Mouse (Mus musculus) gastrocnemius, postnatal 4 days (tissue): ENCODE data around the gene Igsf3. TPM values are rescaled to one million over a fixed set of nuclear protein-coding genes. Genes with fewer than 3 reads are reported as not detected.
"Not testable (repeated sequence)": the region's sequence is repeated elsewhere in the genome, so short reads cannot be mapped to it uniquely, and the experiment has no call there.

Experiments
- DNase-seq, 2 experiments: peaks; one replicate each; pipeline ENCODE4 v3.0.0; 2021 to 2022; ENCODE audit warnings: low spot score in 2 of 2, mixed read lengths in 2 of 2
- total RNA-seq, 2 experiments: library from RNA; stranded (reverse); gene quantifications; 2 replicates each; pipeline ENCODE4 v1.2.3; 2021

The Igsf3 gene
- total RNA-seq, 2 experiments from 2014 or later, result 38.3 to 38.8 TPM

- DNase-seq, result no peak
These were observed 24.6 kb downstream of the Igsf3 start for GRCm38 (mm10) chr3:101401501-101401900.

DNA sequence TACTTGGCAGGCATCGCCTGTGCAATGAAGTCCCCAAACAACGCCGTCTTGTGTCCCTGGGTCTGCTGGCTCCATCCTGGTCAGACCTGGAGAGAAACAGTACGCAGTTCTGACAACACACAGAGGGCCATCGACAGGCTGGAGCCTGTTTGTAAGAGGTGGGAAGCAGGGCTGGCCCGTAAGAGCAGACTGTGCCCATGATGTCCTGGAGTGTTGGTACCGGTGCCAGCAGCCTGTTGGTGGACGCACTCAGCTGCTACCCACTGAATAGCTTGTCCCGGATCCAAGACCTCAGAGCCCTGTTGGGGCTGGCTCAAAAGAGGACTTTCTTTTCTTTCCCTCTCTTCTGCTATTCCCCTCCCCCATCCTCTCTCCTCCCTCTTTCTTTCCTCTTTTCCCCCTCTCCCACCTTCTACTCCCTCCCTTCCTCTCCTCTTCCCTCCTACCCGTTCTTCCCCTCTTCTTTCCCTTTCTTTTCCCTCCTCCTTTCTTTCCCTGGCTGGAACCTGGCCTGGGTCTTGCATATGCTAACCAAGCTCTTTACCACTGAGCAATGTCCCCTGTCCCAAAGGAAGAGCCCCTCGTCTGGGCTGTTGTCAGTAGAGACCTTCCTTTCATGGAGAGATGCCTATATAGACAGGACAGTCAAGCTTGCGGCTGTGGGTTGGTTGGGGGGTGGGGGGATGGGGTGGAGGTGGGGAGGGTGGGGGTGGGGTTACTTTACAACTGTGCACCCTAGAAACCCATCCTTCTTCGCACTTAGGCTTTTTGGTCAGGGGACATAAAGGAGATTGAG lies 27.9 kb downstream of the Igsf3 start:
- peak in 1 of 2 experiments; percentile 33 for DNase-seq

GRCm38 (mm10) chr3:101405495-101405894 lies 28.6 kb downstream of the Igsf3 start:
- DNase-seq, result peak in 1 of 2 experiments; percentile 47

- DNase-seq, result no peak
These were observed 29.2 kb downstream of the Igsf3 start for GRCm38 (mm10) chr3:101406097-101406496.

- no peak for DNase-seq
These were observed 30.7 kb downstream of the Igsf3 start for GRCm38 (mm10) chr3:101407568-101407967.

GRCm38 (mm10) chr3:101408953-101409750 lies 32.3 kb downstream of the Igsf3 start:
- DNase-seq, result no peak

DNA sequence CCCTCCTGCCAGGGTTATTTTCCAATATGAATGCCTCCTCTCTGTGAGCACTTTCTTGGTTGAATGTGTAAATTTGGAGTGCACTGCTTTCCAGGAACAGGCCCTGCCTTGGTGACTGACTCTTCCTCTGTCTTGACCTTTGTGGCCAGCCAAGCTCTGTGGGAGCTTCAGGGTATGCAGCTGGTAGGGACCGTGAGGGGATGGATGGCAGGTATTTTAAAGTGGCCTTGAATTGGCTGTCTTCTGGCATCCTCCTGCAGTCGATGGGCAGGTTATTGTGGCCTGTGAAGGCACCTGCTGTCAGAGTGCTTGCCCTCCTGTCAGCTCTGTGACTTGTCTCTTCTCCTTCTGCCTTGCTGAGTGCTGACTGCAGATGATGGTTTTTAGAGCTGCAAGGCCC lies 33.3 kb downstream of the Igsf3 start:
- DNase-seq, result no peak

DNA sequence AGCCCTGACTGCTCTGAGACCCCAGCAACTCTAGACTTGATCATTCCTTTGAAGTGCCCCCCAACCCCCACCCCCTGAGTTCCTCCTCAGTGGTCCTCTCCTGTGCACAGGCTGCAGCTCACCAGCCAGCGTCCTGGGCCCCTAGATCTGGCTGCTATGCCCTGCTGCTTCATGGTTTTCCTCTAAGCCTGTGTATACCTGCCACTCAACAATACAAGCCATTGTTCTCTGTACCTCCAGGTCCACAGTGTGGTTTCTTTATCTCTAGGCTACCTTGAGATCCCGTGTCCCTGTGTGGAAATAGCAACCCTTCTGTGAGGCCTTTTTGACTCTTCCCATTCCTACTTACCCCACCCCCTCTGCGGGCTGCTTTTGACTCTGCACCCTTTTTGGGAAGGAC lies 33.9 kb downstream of the Igsf3 start:
- DNase-seq, result no peak

GRCm38 (mm10) chr3:101411626-101412025 lies 34.7 kb downstream of the Igsf3 start:
- DNase-seq, result no peak

DNA sequence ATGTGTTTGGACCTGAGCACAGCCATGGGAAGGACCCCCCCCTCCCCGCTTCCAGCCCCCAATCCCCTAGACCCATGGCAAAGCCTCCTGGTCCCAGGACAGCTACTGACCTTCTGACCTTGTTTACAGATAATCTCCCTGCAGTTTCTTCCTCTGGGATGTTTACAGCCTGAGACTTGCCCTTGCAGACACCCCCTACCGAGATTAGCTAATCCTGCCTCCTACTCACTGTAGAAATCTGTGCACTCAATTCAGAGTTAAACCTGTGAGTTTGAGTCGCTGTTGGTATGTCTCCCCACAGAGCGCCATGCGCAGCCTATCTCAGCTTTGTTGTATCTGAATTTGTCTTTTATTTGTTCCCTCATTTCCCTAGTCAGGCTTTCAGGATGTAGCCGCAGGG lies 35.2 kb downstream of the Igsf3 start:
- no peak for DNase-seq

- DNase-seq, result not testable (repeated sequence)
These were observed 36.1 kb downstream of the Igsf3 start for GRCm38 (mm10) chr3:101413013-101413412.

DNA sequence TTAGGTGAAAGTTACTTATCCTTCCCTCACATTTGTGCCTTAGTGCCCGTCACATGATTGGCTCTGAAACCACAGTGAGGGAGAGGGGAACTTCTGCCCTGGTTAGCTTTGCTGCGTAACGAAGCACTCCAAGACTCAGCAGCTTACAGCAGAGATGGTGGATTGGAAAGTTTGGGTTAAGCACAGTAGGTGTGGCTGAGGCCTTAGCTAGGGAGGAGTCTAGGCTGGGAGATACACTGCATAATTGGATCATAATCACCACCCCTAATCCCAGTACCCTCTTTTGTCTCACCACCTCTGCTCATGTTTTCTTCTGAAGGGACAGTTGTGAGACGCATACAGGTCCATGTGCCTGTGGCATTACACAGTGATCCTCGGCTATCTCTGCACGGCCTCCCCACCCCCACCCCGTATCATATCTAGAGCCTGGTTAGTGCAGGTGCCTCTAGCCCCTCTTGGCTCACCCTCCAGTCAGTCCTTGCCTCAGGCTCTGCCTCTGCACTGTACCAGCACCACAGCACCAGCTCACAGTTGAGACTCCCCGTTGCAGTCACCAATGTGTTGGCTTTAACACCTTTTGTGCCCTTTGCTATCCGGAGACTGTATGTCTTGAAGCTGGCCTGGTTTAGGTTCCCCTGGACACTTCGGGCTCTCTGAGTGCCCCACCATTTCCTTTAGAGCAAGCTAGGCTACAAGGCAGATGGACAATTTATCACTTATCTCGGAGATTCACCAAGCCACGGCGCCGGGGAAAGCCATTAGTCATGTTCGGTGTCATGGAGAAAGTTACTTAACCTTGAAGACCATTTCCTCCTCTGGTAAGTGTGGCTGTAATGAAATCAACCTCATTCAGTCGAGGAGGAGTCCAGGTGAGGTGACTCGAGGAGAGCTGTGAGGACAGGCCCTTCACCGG lies 42.1 kb downstream of the Igsf3 start:
- DNase-seq, result no peak

GRCm38 (mm10) chr3:101419653-101419994 lies 42.7 kb downstream of the Igsf3 start:
- DNase-seq, result no peak

DNA sequence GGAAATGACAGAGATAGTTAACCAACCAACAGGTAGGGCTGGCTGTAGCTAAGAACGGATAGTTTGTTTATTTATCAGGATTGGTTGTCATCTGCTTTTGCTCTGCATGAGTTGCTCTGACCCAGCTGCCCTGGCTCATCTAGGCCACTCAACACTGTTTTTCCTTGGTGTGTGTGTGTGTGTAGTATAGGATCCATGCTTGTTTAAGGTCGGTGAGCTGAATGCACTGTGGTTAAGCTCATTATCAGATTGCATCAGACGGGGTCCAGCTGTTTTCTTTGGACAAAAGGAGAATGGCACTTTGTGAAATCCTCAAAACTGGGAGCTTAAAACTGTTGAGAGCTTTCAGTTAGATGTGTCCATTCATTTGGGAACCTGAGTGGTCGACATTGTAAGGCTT lies 46.3 kb downstream of the Igsf3 start:
- DNase-seq, result no peak

GRCm38 (mm10) chr3:101424295-101424885 lies 47.5 kb downstream of the Igsf3 start:
- no peak for DNase-seq

GRCm38 (mm10) chr3:101429982-101430754 lies 53.3 kb downstream of the Igsf3 start:
- DNase-seq, result no peak

- DNase-seq, result no peak
These were observed 53.9 kb downstream of the Igsf3 start for GRCm38 (mm10) chr3:101430755-101431115.

GRCm38 (mm10) chr3:101435672-101436071 lies 58.8 kb downstream of the Igsf3 start:
- no peak for DNase-seq

DNA sequence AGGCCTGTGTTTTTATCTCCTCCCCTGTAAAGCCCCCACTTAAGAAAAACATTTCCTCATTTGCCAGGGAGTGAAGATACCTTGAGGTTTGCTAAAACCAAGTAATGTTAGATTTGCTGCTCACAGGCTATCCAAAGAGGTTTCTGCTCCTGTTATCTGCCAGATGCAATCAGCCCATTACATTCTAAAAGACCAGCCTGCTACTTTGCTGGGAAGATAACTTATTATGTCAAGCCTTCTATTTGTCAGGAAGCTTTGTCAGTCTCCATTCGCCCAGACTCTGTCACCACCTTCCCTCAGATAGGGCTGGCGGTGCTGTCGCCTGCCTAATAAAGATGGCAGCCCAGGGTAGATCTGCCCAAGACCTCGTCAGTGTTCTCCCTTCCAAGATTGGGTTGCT lies 59.6 kb downstream of the Igsf3 start:
- DNase-seq, result no peak

DNA sequence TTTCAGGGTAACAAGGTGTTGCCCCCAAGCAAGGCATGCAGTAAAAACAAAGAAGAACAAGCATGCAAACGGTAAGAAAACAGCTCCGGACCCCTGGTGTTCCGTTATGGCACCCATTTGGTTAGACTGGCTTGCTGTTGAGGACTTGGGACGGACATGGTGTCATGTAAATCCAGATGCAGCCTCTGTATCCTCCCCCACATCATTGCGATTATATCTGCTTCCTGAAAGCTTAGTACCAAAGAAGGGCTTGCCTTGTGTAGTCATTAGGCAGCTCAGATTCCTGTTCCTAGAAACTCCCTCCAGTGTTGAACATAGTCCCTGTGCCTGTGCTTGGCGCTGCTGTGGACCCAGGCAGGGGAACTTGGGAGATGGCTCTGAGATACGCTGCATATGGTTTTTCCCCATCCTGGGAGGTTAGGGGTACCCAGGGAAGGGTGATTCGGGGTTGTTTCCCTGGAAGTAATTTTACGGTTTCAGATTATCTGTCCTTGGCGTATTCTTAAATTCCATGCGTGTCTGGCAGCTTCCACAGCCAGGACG lies 60.2 kb downstream of the Igsf3 start:
- no peak for DNase-seq
